Mouse (Mus musculus): Measurements from ENCODE around the gene Sqstm1. TPM values are rescaled to one million over a fixed set of nuclear protein-coding genes. Genes with fewer than 3 reads are reported as not detected.

The Sqstm1 gene
- total RNA-seq (2014; fragmentation: Nextera tagmentation) (89.7 and 92.6 TPM in 2 replicates), total RNA-seq (2017) (131 and 165 TPM in 2 replicates)

GRCm38 (mm10) chr11:50210505-50211151 is at the start of gene Sqstm1, which contains the start of gene Mgat4b:
Gene Sqstm1, minus strand, starts transcription at chr11:50210827.
Gene Mgat4b, plus strand, starts transcription at chr11:50210890.
- ATAC-seq (replicated peaks; ENCODE audit: poor library complexity, severe bottlenecking) = peak; percentile 49

GRCm38 (mm10) chr11:50258310-50258709 is 47.7 kb upstream of the Sqstm1 start:
- ATAC-seq (replicated peaks; ENCODE audit: poor library complexity, severe bottlenecking) = no peak

GRCm38 (mm10) chr11:50256615-50257014 is 46.0 kb upstream of the Sqstm1 start:
- no peak for ATAC-seq (replicated peaks; ENCODE audit: poor library complexity, severe bottlenecking)

GRCm38 (mm10) chr11:50254010-50254580 is 43.5 kb upstream of the Sqstm1 start:
- ATAC-seq (replicated peaks; ENCODE audit: poor library complexity, severe bottlenecking) = no peak

- ATAC-seq (replicated peaks; ENCODE audit: poor library complexity, severe bottlenecking) = no peak
Observed at GRCm38 (mm10) chr11:50253393-50253792, 42.8 kb upstream of the Sqstm1 start.

- ATAC-seq (replicated peaks; ENCODE audit: poor library complexity, severe bottlenecking) = no peak
Observed at GRCm38 (mm10) chr11:50252684-50253265, 42.1 kb upstream of the Sqstm1 start.

- no peak for ATAC-seq (replicated peaks; ENCODE audit: poor library complexity, severe bottlenecking)
Observed at GRCm38 (mm10) chr11:50252166-50252565, 41.5 kb upstream of the Sqstm1 start.

GRCm38 (mm10) chr11:50248473-50249171 is 38.0 kb upstream of the Sqstm1 start:
- ATAC-seq (replicated peaks; ENCODE audit: poor library complexity, severe bottlenecking) = no peak

GRCm38 (mm10) chr11:50245269-50245668 is 34.6 kb upstream of the Sqstm1 start:
- ATAC-seq (replicated peaks; ENCODE audit: poor library complexity, severe bottlenecking) = no peak

- ATAC-seq (replicated peaks; ENCODE audit: poor library complexity, severe bottlenecking) = peak; percentile 27; the same call in 1 of the 2 replicates
Observed at GRCm38 (mm10) chr11:50243926-50244325, 33.3 kb upstream of the Sqstm1 start.

- peak; percentile 11 for ATAC-seq (replicated peaks; ENCODE audit: poor library complexity, severe bottlenecking)
Observed at GRCm38 (mm10) chr11:50240235-50240911, 29.7 kb upstream of the Sqstm1 start.

GRCm38 (mm10) chr11:50238821-50239791 is 28.5 kb upstream of the Sqstm1 start:
- ATAC-seq (replicated peaks; ENCODE audit: poor library complexity, severe bottlenecking) = peak; percentile 31

- ATAC-seq (replicated peaks; ENCODE audit: poor library complexity, severe bottlenecking) = peak; percentile 25
Observed at GRCm38 (mm10) chr11:50238324-50238723, 27.7 kb upstream of the Sqstm1 start, which contains the start of gene Ltc4s. Gene Ltc4s, minus strand, starts transcription at chr11:50238616.

GRCm38 (mm10) chr11:50236937-50237835 is 26.6 kb upstream of the Sqstm1 start:
- no peak for ATAC-seq (replicated peaks; ENCODE audit: poor library complexity, severe bottlenecking)

GRCm38 (mm10) chr11:50236540-50236936 is 25.9 kb upstream of the Sqstm1 start:
- peak; percentile 70 for ATAC-seq (replicated peaks; ENCODE audit: poor library complexity, severe bottlenecking)

- no peak for ATAC-seq (replicated peaks; ENCODE audit: poor library complexity, severe bottlenecking)
Observed at GRCm38 (mm10) chr11:50234606-50235005, 24.0 kb upstream of the Sqstm1 start.

- no peak for ATAC-seq (replicated peaks; ENCODE audit: poor library complexity, severe bottlenecking)
Observed at GRCm38 (mm10) chr11:50233993-50234392, 23.4 kb upstream of the Sqstm1 start.

- no peak for ATAC-seq (replicated peaks; ENCODE audit: poor library complexity, severe bottlenecking)
Observed at GRCm38 (mm10) chr11:50233022-50233421, 22.4 kb upstream of the Sqstm1 start.
